Mouse (Mus musculus) lung, adult 2 months (tissue): ENCODE results near the gene Actrt3.

Experiments used
- CTCF ChIP-seq: fragments of 200-500 bp; IDR thresholded peaks from 2 replicates; pipeline ENCODE4 v1.5.1; 2011; ENCODE audit warnings: mild to moderate bottlenecking, low read length, control low read depth; ENCODE audit not compliant: insufficient read depth
- POLR2A ChIP-seq: fragments of 200-500 bp; IDR thresholded peaks from 2 replicates; pipeline ENCODE4 v1.6.1; 2011; ENCODE audit warnings: low read depth, mild to moderate bottlenecking, control low read depth, low read length, borderline replicate concordance; ENCODE audit errors: extremely low read depth

GRCm38 (mm10) chr3:30597271-30597670 lies 2.5 kb downstream of the Actrt3 start:
- no peak for TF ChIP-seq CTCF
- TF ChIP-seq POLR2A: no peak
